Mouse (Mus musculus) ES-Bruce4 (cell line): ENCODE results near the gene Ttll12. TPM values are rescaled to one million over a fixed set of nuclear protein-coding genes. Genes with fewer than 3 reads are reported as not detected.
A peak's percentile ranks its signal among the peaks of the same experiment; 100 is the strongest.

Source experiments
- H3K27ac ChIP-seq: 2 replicates; pipeline ENCODE4 v1.5.1; 2012; ENCODE audit warnings: low read length, inconsistent platforms; ENCODE audit not compliant: insufficient read depth
- H3K27me3 ChIP-seq: 2 replicates; pipeline ENCODE4 v1.6.1; 2012; ENCODE audit warnings: mild to moderate bottlenecking, low read length, inconsistent platforms; ENCODE audit not compliant: control insufficient read depth, poor library complexity, insufficient read depth, severe bottlenecking
- H3K36me3 ChIP-seq: 2 replicates; pipeline ENCODE4 v1.6.1; 2012; ENCODE audit warnings: inconsistent platforms, mild to moderate bottlenecking, low read length, moderate library complexity; ENCODE audit not compliant: control insufficient read depth, poor library complexity, insufficient read depth, severe bottlenecking
- H3K4me1 ChIP-seq: one replicate; pipeline ENCODE4 v1.8.1; 2011; ENCODE audit warnings: low read length; ENCODE audit not compliant: control insufficient read depth, insufficient read depth
- H3K4me3 ChIP-seq: 2 replicates; pipeline ENCODE4 v1.5.1; 2011; ENCODE audit warnings: low read depth, mild to moderate bottlenecking, low read length
- H3K9ac ChIP-seq: 2 replicates; pipeline ENCODE4 v1.6.1; 2012; ENCODE audit warnings: low read depth, mild to moderate bottlenecking, inconsistent platforms; ENCODE audit not compliant: poor library complexity, severe bottlenecking
- H3K9me3 ChIP-seq: replicated peaks from 2 replicates; pipeline ENCODE4 v1.6.1; 2012; ENCODE audit warnings: mild to moderate bottlenecking, low read length, inconsistent platforms; ENCODE audit not compliant: control insufficient read depth, poor library complexity, insufficient read depth, severe bottlenecking
- CTCF ChIP-seq: IDR thresholded peaks from one replicate; pipeline ENCODE4 v1.8.1; 2011; ENCODE audit warnings: low read depth, low read length
- EP300 ChIP-seq: IDR thresholded peaks from 2 replicates; pipeline ENCODE4 v1.6.1; 2011; ENCODE audit warnings: low read depth, low read length; ENCODE audit not compliant: insufficient read depth
- POLR2A ChIP-seq: IDR thresholded peaks from one replicate; pipeline ENCODE4 v1.8.1; 2011; ENCODE audit warnings: low read length; ENCODE audit not compliant: insufficient read depth
- polyA plus RNA-seq: library from polyadenylated mRNA; stranded (reverse); fragments of >200 nt; gene quantifications from 2 replicates; pipeline ENCODE4 v1.2.4, GENCODE M21; 2011; ENCODE audit warnings: low read depth; ENCODE audit not compliant: missing spikeins, insufficient read depth, insufficient read length

Ttll12 gene
- polyA plus RNA-seq, 1 experiment: 33.7 TPM

DNA sequence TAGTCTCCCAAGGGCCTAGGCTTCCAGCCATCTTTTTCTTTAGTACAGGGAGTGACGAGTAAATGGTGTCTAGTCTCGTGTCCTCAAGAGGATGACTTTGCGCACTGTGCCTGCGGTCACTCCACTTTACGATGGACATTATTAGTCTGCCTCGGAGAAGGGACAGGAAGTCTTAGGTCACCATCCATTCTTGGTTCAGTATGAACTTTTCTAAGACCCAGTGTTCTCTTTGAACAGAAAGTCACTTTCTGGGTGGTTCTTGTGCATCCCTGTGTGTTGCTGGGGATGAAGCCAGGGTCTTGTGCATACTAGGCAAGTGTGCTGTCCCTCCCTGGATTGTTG lies 59.1 kb downstream of the Ttll12 start:
- H3K9ac ChIP-seq: no peak overlapping the region
- H3K27me3 ChIP-seq: no peaks in the 10 kb centered on the region
- TF ChIP-seq EP300: no peak
- TF ChIP-seq CTCF: no peak
- no peak for TF ChIP-seq POLR2A
- H3K4me1 ChIP-seq: peaks cover 10% of the 10 kb centered on the region
- H3K4me3 ChIP-seq: no peak overlapping the region
- no peaks in the 10 kb centered on the region for H3K36me3 ChIP-seq
- no peaks in the 10 kb centered on the region for H3K9me3 ChIP-seq
- H3K27ac ChIP-seq: no peak overlapping the region

DNA sequence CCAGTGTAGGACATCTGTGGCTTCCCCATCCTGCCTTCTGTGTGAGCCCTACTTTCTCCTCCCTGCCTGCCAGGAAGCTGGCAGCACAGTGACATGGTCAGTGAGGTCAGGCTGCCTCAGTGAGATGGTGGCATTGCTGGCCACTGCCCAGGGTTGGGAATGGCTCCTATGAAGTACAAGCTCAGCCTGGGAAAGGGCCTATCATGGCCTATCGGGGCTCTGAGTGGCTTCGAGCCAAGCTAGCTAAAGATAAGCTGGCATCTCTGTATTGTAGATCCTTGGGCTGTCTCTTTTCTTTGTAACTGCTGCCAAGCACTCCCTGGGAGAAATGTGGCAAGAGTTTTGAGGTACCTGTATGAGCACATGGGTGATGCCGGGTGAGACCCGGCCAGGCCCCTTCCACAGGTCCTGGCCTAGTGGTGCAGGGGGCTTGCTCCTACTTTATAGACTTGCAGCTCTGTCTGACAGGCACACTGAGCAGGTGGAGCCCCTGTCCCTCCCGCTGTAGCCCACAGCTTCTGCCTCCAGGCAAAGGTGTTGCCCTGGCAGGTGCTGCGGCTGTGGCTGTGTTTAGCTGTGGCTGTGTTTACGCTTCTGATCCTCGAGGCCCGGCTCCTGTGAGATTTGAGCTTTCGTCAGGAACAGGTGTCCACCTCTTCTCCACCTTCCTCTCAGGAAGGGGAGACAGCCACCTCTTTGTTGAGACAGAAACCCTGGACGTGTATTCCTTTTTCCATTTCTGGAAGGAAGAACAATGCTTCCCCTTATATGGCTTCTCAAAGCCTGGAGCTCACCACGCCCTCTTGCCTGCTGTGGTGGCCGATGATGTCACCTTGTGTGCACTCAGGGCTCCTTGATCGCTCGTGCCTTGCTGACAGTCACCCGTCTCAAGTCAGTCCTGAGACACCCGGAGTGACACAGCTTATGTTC lies 59.7 kb downstream of the Ttll12 start:
- Histone ChIP-seq H3K9me3 (no peaks in the 10 kb centered on the region), H3K27ac (no peak overlapping the region), H3K4me1 (peaks cover 10% of the 10 kb centered on the region), H3K9ac (no peak overlapping the region), H3K4me3 (no peak overlapping the region), H3K27me3 (no peaks in the 10 kb centered on the region), H3K36me3 (no peaks in the 10 kb centered on the region)
- TF ChIP-seq EP300: peak; percentile 71
- no peak for TF ChIP-seq POLR2A

DNA sequence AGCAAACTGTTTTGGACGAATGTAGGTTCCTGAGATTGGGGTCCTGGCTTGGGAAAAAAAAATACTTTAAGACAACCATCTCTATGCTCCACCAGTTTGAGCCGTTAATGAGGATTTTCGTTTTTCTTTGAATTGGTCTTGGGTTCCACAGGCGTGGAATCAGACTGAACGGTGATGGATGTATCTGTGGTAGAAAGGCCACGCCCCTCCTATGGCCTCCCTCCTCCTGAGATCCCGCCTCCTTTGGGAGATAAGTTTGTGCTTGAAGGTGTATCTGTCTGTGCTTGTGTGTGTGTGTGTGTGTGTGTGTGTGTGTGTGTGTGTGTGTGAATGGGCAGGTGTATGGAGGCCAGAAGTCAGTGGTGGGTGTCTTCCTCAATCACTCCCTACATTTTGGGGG lies 62.4 kb downstream of the Ttll12 start:
- H3K4me1 ChIP-seq: peaks cover 10% of the 10 kb centered on the region
- no peaks in the 10 kb centered on the region for H3K36me3 ChIP-seq
- H3K9ac ChIP-seq: no peak overlapping the region
- H3K27ac ChIP-seq: no peak overlapping the region
- no peak overlapping the region for H3K4me3 ChIP-seq
- no peak for TF ChIP-seq CTCF
- no peak for TF ChIP-seq POLR2A
- no peak for TF ChIP-seq EP300
- H3K9me3 ChIP-seq: no peaks in the 10 kb centered on the region
- no peaks in the 10 kb centered on the region for H3K27me3 ChIP-seq

DNA sequence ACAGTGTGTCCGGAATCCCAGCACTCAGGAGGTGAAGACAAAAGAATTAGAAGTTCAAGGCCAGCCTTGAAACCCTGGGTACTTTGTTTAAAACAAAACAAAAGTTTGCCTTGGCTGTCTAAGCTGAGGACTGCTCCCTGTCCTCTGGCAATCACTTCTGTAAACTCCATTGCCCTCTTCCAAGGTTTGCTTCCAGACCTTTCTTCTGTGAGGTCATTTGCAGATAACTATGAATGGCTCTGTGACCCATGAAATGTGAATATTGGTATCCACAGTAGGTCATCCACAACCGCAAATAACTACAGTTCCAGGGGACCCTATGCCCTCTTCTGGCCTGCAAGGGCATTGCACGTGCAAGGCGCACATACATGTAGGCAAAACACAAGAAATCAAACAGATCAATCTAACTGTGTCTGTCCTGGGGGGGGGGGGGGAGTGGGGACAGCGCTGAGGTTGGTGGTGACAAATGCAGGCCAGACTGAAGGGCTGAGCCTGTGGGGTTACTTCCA lies 62.9 kb downstream of the Ttll12 start:
- no peaks in the 10 kb centered on the region for H3K36me3 ChIP-seq
- H3K9ac ChIP-seq: no peak overlapping the region
- peaks cover 10% of the 10 kb centered on the region for H3K4me1 ChIP-seq
- no peaks in the 10 kb centered on the region for H3K27me3 ChIP-seq
- H3K9me3 ChIP-seq: no peaks in the 10 kb centered on the region
- H3K4me3 ChIP-seq: no peak overlapping the region
- TF ChIP-seq POLR2A (no peak), CTCF (peak; percentile 60), EP300 (no peak)
- H3K27ac ChIP-seq: no peak overlapping the region

DNA sequence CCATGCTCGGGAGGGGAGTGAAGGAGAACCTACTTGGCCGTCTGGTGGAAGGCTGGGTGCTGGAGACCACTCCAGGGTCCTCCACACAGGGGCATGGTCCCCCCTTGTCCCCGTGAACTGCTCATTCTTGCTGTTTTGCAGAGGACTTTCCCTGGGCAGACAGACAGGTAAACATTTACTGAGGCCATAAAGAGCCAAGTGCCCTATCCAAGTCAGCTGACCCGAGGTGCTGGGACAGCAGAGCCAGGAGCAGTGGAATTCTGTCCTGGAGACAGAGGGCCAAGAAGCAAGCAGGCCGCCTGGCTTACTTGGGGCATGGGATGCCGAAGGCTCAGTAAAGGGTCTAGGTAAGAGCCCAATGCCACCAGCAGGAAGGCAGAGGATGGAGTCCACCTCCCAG lies 64.3 kb downstream of the Ttll12 start:
- Histone ChIP-seq H3K4me3 (no peak overlapping the region), H3K27me3 (no peaks in the 10 kb centered on the region), H3K9me3 (no peaks in the 10 kb centered on the region), H3K4me1 (peaks cover 10% of the 10 kb centered on the region), H3K9ac (no peak overlapping the region), H3K27ac (no peak overlapping the region), H3K36me3 (no peaks in the 10 kb centered on the region)
- TF ChIP-seq CTCF (no peak), EP300 (no peak), POLR2A (no peak)

DNA sequence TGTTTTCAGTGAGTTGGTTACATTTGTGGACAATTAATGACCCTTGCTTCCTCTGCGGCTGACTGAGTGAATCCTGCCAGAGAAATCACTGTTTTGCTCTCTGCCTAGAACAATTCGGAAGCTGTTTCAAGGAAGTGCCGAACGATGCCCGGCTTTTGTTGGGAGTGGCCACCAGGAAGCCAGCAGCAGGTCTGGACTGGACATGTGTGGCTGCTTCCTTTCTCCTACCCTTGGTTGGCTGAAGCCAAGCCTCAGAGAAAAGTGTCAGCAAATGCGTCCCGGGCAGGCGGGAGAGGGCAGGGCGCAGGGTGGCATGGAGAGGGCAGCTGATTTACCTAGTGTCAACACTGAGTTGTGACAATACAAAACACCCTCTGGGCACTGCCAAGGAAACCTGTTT lies 64.7 kb downstream of the Ttll12 start:
- no peaks in the 10 kb centered on the region for H3K9me3 ChIP-seq
- H3K27ac ChIP-seq: no peak overlapping the region
- H3K36me3 ChIP-seq: no peaks in the 10 kb centered on the region
- peaks cover 8% of the 10 kb centered on the region for H3K4me1 ChIP-seq
- no peak overlapping the region for H3K4me3 ChIP-seq
- TF ChIP-seq POLR2A: no peak
- no peak for TF ChIP-seq EP300
- no peak for TF ChIP-seq CTCF
- no peak overlapping the region for H3K9ac ChIP-seq
- no peaks in the 10 kb centered on the region for H3K27me3 ChIP-seq
